Mouse (Mus musculus) heart, embryonic 16.5 days (tissue): ENCODE results near the gene Trip11. TPM values are rescaled to one million over a fixed set of nuclear protein-coding genes. Genes with fewer than 3 reads are reported as not detected.
A peak's percentile ranks its signal among the peaks of the same experiment; 100 is the strongest.

Experiments
- ATAC-seq: fragments of 200-750 bp; cut with Nextera tagmentation; replicated peaks from 2 replicates; pipeline ENCODE4 v1.8.0; 2017; ENCODE audit warnings: moderate number of reproducible peaks; ENCODE audit not compliant: insufficient read depth, low FRiP score; ENCODE audit errors: extremely low read depth
- H3K27ac ChIP-seq: fragments of 300-500 bp; sonication (generic); 2 replicates; pipeline ENCODE4 v1.5.1; 2014; ENCODE audit warnings: mild to moderate bottlenecking, low read length, control low read depth, moderate library complexity
- H3K27me3 ChIP-seq: fragments of 300-500 bp; sonication (generic); 2 replicates; pipeline ENCODE4 v1.6.1; 2014; ENCODE audit warnings: low read length, mixed read lengths; ENCODE audit not compliant: control insufficient read depth, insufficient read depth
- H3K36me3 ChIP-seq: fragments of 300-500 bp; sonication (generic); 2 replicates; pipeline ENCODE4 v1.6.1; 2014; ENCODE audit not compliant: control insufficient read depth, insufficient read depth
- H3K4me1 ChIP-seq: fragments of 300-500 bp; sonication (generic); 2 replicates; pipeline ENCODE4 v1.6.1; 2014; ENCODE audit warnings: low read length, mixed read lengths; ENCODE audit not compliant: control insufficient read depth, insufficient read depth
- H3K4me2 ChIP-seq: fragments of 300-500 bp; sonication (generic); 2 replicates; pipeline ENCODE4 v1.6.1; 2014; ENCODE audit warnings: low read depth, mild to moderate bottlenecking, control low read depth, low read length
- H3K4me3 ChIP-seq: fragments of 300-500 bp; sonication (generic); 2 replicates; pipeline ENCODE4 v1.5.1; 2014; ENCODE audit warnings: mild to moderate bottlenecking, control low read depth, low read length
- H3K9ac ChIP-seq: fragments of 300-500 bp; sonication (generic); 2 replicates; pipeline ENCODE4 v1.6.1; 2014; ENCODE audit warnings: low read length, control low read depth
- H3K9me3 ChIP-seq: fragments of 300-500 bp; sonication (generic); replicated peaks from 2 replicates; pipeline ENCODE4 v1.6.1; 2016; ENCODE audit warnings: low read length; ENCODE audit not compliant: control insufficient read depth
- WGBS: fragments of 180-500 bp; shearing (Covaris S2); extraction: QIAGEN DNeasy Blood & Tissue Kit; methylation state at CpG from one replicate; pipeline ENCODE4 v1.1.7; 2014; 5-methylcytosine and 5-hydroxymethylcytosine counted together
- polyA plus RNA-seq: library from polyadenylated mRNA; unstranded; fragments of >200 nt; fragmentation: Nextera tagmentation; extraction: Ambion mirVana; gene quantifications from 2 replicates; pipeline ENCODE4 v1.2.1, GENCODE M21; 2015

The Trip11 gene
- polyA plus RNA-seq, 1 experiment from 2014 or later: 19.8 TPM

DNA sequence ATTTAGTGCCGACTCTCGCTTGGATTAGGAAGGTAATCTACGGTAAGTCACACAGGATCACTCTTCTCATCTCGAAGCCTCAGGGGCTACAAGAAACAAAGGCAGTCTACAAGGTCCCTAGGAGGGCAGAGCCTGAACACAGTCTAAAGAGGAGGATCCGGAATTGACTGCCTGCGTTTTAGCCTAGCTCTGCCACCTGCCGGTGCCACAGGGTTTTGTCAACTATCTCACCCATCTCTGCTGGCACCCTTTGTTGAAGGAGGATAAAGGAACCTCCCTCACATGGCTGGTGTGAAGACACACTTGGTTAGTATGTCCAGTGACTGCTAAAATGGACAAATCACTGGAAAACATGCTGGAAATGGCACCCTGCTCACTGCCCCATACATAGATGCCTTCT, 24.5 kb upstream of the Trip11 start:
- Histone ChIP-seq H3K4me3 (no peak overlapping the region), H3K27ac (no peak overlapping the region), H3K27me3 (no peaks in the 10 kb centered on the region), H3K9me3 (no peaks in the 10 kb centered on the region), H3K4me1 (no peaks in the 10 kb centered on the region), H3K9ac (no peak overlapping the region), H3K36me3 (peaks cover 42% of the 10 kb centered on the region), H3K4me2 (no peak overlapping the region)
- 87% methylated on average over 7 of the region's 7 CpGs for WGBS
- no peak for ATAC-seq

DNA sequence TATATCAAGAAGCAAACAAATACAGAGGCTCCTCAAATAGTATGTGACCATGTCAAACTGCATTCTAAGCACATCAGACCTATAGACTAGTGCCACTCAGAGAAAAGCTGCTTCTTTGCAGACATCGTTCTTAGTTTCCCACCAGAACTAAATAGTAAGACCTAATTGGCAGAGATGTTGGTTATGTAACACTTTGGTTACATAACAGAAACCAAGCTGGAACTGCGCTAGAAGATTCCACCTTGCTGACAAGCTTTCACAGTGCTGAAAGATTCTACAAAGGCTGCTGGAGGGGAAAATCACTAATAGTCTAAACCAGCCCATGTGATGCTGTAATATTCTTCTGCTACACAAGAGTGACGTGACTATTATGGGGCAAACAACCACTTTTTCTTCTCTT, 22.2 kb upstream of the Trip11 start:
- peaks cover 39% of the 10 kb centered on the region for H3K36me3 ChIP-seq
- H3K9ac ChIP-seq: no peak overlapping the region
- H3K4me1 ChIP-seq: no peaks in the 10 kb centered on the region
- H3K4me2 ChIP-seq: no peak overlapping the region
- no peaks in the 10 kb centered on the region for H3K27me3 ChIP-seq
- no peak for ATAC-seq
- H3K27ac ChIP-seq: no peak overlapping the region
- no peak overlapping the region for H3K4me3 ChIP-seq
- 95% methylated on average over 3 of the region's 3 CpGs for WGBS
- no peaks in the 10 kb centered on the region for H3K9me3 ChIP-seq

DNA sequence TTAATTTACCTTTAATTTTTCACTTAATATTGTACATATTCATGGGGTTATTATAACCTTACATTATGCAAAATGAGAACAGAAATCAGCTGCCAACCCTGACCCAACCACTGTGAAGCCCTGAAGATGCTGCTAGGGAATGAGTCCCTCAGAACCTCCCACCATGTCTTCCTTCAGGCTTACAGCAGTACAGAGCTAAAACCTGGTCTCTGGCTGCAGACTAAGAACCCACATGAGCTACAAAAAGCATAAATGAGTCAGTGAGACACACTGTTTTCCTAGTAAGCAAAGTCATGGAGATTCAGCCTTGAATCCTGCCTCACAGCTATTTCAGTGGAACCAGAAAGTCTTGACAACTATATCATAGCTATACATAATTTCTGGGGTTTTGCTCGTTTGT, 15.4 kb upstream of the Trip11 start:
- ATAC-seq: no peak
- Histone ChIP-seq H3K4me1 (no peaks in the 10 kb centered on the region), H3K4me3 (no peak overlapping the region), H3K9me3 (no peaks in the 10 kb centered on the region), H3K36me3 (peaks cover 26% of the 10 kb centered on the region), H3K27ac (no peak overlapping the region), H3K27me3 (no peaks in the 10 kb centered on the region), H3K9ac (no peak overlapping the region), H3K4me2 (no peak overlapping the region)
- WGBS: 67% methylated on average over 1 of the region's 1 CpGs

DNA sequence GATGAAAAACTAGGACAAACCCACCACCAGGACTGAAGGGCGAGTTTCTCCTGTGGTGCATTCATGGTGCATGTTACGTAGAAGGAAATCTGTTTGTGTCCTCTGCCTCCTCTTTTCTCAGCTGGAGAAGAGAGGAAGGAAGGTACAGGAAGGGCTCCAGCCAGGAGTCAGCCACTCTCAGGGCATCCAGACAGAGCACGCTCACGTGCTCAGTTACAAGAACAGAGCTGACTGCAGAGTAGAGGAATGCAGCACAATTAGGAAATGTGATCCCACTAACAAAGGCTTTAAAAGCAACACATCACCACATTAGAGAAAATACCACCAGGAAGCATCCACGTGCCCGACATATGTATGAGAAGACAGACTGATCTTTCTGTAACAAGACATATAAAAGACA, 9.2 kb upstream of the Trip11 start:
- H3K27ac ChIP-seq: no peak overlapping the region
- H3K4me3 ChIP-seq: no peak overlapping the region
- H3K4me1 ChIP-seq: no peaks in the 10 kb centered on the region
- no peaks in the 10 kb centered on the region for H3K27me3 ChIP-seq
- H3K9me3 ChIP-seq: no peaks in the 10 kb centered on the region
- H3K36me3 ChIP-seq: peaks cover 13% of the 10 kb centered on the region
- no peak overlapping the region for H3K4me2 ChIP-seq
- H3K9ac ChIP-seq: no peak overlapping the region
- WGBS: 67% methylated on average over 6 of the region's 6 CpGs
- 0 out of 2 replicates have a peak, but pooled peaks have one; percentile 72 for ATAC-seq

DNA sequence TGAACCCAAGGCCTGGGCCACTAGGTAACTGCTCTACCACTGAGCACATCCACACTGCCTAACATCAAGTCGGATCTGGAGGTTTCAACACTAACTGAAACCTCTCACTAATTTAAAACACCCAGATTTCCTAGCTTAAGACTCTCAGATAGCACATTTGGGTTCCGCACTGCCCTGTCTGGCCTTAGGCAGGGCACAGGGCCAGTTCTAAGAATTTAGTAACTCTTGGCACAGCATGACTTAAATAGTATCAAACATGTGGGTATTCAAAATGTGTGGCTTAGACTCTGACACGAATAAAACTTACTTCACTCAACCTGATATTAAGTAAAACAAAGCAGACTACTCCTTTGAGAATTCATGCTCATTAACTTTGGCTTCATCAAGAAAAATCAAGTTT, 6.8 kb upstream of the Trip11 start:
- H3K9ac ChIP-seq: no peak overlapping the region
- no peak overlapping the region for H3K27ac ChIP-seq
- WGBS: 74% methylated on average over 3 of the region's 3 CpGs
- no peaks in the 10 kb centered on the region for H3K4me1 ChIP-seq
- no peaks in the 10 kb centered on the region for H3K27me3 ChIP-seq
- H3K36me3 ChIP-seq: 0 out of 2 replicates have a peak, but pooled peaks cover 2% of the 10 kb centered on the region
- no peak overlapping the region for H3K4me2 ChIP-seq
- ATAC-seq: no peak
- no peaks in the 10 kb centered on the region for H3K9me3 ChIP-seq
- H3K4me3 ChIP-seq: no peak overlapping the region

DNA sequence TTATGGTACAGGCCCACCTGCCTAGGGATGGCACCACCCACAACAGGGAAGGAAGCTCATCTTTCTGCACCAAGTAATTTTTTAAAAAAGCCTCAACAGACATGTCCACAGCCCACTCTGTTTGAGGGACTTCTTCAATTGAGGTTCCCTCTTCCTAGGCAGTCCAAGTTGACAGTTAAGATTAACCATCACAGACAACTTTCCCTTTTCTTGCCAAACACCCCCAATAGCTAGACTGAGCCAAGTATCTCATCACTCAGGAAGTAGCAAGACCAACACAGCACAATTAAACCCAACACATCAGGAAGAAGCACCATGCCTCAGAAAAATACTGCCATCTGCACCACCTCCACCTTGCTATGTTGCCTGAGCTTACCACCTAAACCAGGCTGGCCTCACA, 4.1 kb upstream of the Trip11 start:
- no peak for ATAC-seq
- Histone ChIP-seq H3K27me3 (no peaks in the 10 kb centered on the region), H3K4me3 (no peak overlapping the region), H3K4me2 (no peak overlapping the region), H3K4me1 (peaks cover 3% of the 10 kb centered on the region; the same call in 1 of the 2 replicates), H3K9me3 (no peaks in the 10 kb centered on the region), H3K9ac (no peak overlapping the region), H3K27ac (no peak overlapping the region), H3K36me3 (no peaks in the 10 kb centered on the region)

DNA sequence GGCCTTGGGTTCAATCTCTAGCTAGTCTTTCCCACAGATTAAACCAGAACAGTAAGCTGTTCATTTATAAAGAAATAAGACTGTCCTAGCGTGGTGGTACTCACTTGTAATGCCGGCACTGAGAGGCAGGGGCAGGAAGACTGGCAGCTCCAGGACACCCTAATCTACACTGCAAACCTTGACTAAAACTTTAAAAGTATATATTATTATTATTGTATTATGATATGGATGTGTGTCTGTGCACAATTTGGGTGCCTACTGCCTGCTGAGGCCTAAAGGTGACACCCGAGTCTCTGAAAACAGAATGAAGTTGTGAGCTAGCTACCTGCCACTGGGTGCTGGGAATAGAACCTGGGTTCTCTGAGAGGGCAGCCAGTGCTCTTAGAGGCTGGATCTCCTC, 1.7 kb downstream of the Trip11 start:
- no peaks in the 10 kb centered on the region; the same call in 1 of the 2 replicates for H3K9me3 ChIP-seq
- no peak for ATAC-seq
- no peak overlapping the region for H3K9ac ChIP-seq
- peak overlapping the region; percentile 79 for H3K4me2 ChIP-seq
- no peaks in the 10 kb centered on the region for H3K27me3 ChIP-seq
- H3K27ac ChIP-seq: no peak overlapping the region
- H3K36me3 ChIP-seq: peaks cover 11% of the 10 kb centered on the region; the same call in 1 of the 2 replicates
- peaks cover 18% of the 10 kb centered on the region for H3K4me1 ChIP-seq
- H3K4me3 ChIP-seq: peak overlapping the region; percentile 70
- WGBS: 89% methylated on average over 3 of the region's 3 CpGs

DNA sequence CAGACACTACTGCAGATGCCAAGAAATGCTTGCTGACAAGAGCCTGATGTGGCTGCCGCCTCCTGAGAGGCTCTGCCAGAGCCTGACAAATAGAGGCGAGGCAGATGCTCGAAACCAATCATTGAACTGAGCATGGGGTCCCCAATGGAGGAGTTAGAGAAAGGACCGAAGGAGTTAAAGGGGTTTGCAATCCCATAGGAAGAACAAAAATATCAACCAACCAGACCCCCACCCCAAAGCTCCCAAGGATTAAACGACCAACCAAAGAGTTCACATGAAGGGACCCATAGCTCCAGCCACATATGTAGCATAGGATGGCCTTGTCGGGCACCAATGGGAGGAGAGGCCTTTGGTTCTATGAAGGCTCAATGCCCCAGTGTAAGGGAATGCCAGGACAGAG, 2.7 kb downstream of the Trip11 start:
- H3K27me3 ChIP-seq: no peaks in the 10 kb centered on the region
- WGBS: 88% methylated on average over 6 of the region's 6 CpGs
- no peaks in the 10 kb centered on the region; the same call in 1 of the 2 replicates for H3K9me3 ChIP-seq
- no peak for ATAC-seq
- H3K4me2 ChIP-seq: no peak overlapping the region
- no peak overlapping the region for H3K4me3 ChIP-seq
- H3K9ac ChIP-seq: no peak overlapping the region
- H3K36me3 ChIP-seq: peaks cover 13% of the 10 kb centered on the region; the same call in 1 of the 2 replicates
- no peak overlapping the region for H3K27ac ChIP-seq
- H3K4me1 ChIP-seq: peaks cover 18% of the 10 kb centered on the region

DNA sequence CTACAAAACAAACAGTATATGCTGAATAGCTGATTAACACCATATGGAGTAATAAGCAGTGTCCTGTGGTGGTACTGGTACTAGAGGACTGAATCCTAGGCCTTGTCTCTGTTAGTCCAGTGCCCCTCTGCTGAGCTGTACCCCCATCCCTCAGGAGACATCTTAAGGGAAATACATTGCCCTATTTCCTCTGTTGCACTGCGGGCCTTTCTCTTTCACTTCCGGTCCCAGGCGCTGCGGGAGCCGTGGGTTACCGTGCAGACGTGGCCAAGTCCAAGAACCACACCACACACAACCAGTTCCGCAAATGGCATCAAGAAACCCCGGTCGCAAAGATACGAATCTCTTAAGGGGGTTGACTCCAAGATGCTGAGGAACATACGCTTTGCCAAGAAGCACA, 7.2 kb downstream of the Trip11 start:
- ATAC-seq: no peak
- H3K27me3 ChIP-seq: no peaks in the 10 kb centered on the region
- no peak overlapping the region for H3K4me3 ChIP-seq
- H3K4me1 ChIP-seq: peaks cover 2% of the 10 kb centered on the region; the same call in 1 of the 2 replicates
- H3K9me3 ChIP-seq: no peaks in the 10 kb centered on the region; the same call in 1 of the 2 replicates
- H3K36me3 ChIP-seq: peaks cover 26% of the 10 kb centered on the region
- H3K9ac ChIP-seq: no peak overlapping the region
- no peak overlapping the region for H3K4me2 ChIP-seq
- 85% methylated on average over 12 of the region's 12 CpGs for WGBS
- no peak overlapping the region for H3K27ac ChIP-seq
